Comparison of ENCODE assay signal across 8 mouse cellular contexts in genomic region chr11:77876760-77877148, GRCm38 (mm10). TPM values are rescaled to one million over a fixed set of nuclear protein-coding genes. Genes with fewer than 3 reads are reported as not detected.
DNase-seq lines count a peak whose midpoint lies in the region; ATAC-seq lines count a peak whose summit lies in the region.
"Had no signal": no experiment of that assay in that cellular context is flagged by ENCODE, and none has a peak within 500 bp of the region (broad histone marks: within the 10 kb centered on the region; RNA-seq: fewer than 3 reads in every experiment).

No protein-coding gene starts in this region.

- peaks cover 6% of the 10 kb centered on the region for H3K27me3 ChIP-seq in limb, embryonic 13.5 days
- H3K27me3 ChIP-seq in limb, embryonic 10.5 days (ENCODE audit: low read depth, poor library complexity, severe bottlenecking): peaks cover 59% of the 10 kb centered on the region
- peaks cover 17% of the 10 kb centered on the region; the same call in 1 of the 2 replicates for H3K27me3 ChIP-seq in forebrain, embryonic 12.5 days
- H3K27me3 ChIP-seq in midbrain, embryonic 11.5 days (ENCODE audit: control insufficient read depth, insufficient read depth, low read length): no peaks in the 10 kb centered on the region; the same call in 1 of the 2 replicates
- H3K27me3 ChIP-seq: Patski had no signal

- no peaks in the 10 kb centered on the region for H3K36me3 ChIP-seq in limb, embryonic 13.5 days
- no peaks in the 10 kb centered on the region for H3K36me3 ChIP-seq in limb, embryonic 10.5 days
- H3K36me3 ChIP-seq in forebrain, embryonic 12.5 days (replicated peaks): no peaks in the 10 kb centered on the region
- H3K36me3 ChIP-seq in midbrain, embryonic 11.5 days (ENCODE audit: control insufficient read depth, insufficient read depth, low read length): no peaks in the 10 kb centered on the region

- H3K4me2 ChIP-seq in limb, embryonic 13.5 days (replicated peaks): no peak overlapping the region
- H3K4me2 ChIP-seq in forebrain, embryonic 12.5 days: no peak overlapping the region
- H3K4me2 ChIP-seq in midbrain, embryonic 11.5 days: no peak overlapping the region

- 56% methylated on average over 11 of the region's 11 CpGs for WGBS in limb, embryonic 13.5 days
- WGBS in limb, embryonic 10.5 days: 43% methylated on average over 11 of the region's 11 CpGs
- WGBS in forebrain, embryonic 12.5 days: 44% methylated on average over 11 of the region's 11 CpGs
- 41% methylated on average over 11 of the region's 11 CpGs for WGBS in midbrain, embryonic 11.5 days

- H3K9me3 ChIP-seq in limb, embryonic 13.5 days: no peaks in the 10 kb centered on the region
- H3K9me3 ChIP-seq in limb, embryonic 10.5 days (replicated peaks): no peaks in the 10 kb centered on the region
- H3K9me3 ChIP-seq in forebrain, embryonic 12.5 days: no peaks in the 10 kb centered on the region
- H3K9me3 ChIP-seq in midbrain, embryonic 11.5 days (ENCODE audit: control insufficient read depth, low read length): no peaks in the 10 kb centered on the region

- no peak for ATAC-seq in limb, embryonic 13.5 days (ENCODE audit: low FRiP score, low read depth)
- ATAC-seq in forebrain, embryonic 12.5 days (ENCODE audit: low FRiP score): no peak
- no peak for ATAC-seq in midbrain, embryonic 11.5 days (ENCODE audit: low FRiP score)
- ATAC-seq: Patski had no signal

- DNase-seq in limb, embryonic 10.5 days (ENCODE audit: low spot score): no peak
- peak; percentile 65 for DNase-seq in ZHBTc4 (ENCODE audit: low read depth, low spot score)
- DNase-seq in midbrain, embryonic 11.5 days (ENCODE audit: low spot score, missing footprints): no peak
- no peak for DNase-seq in layer of hippocampus, adult 9-11 months
- no peak for DNase-seq in kidney, postnatal 10 days

- no peak overlapping the region for H3K4me3 ChIP-seq in limb, embryonic 13.5 days
- H3K4me3 ChIP-seq in limb, embryonic 10.5 days: no peak overlapping the region
- no peak overlapping the region for H3K4me3 ChIP-seq in forebrain, embryonic 12.5 days (replicated peaks)
- no peak overlapping the region for H3K4me3 ChIP-seq in midbrain, embryonic 11.5 days (ENCODE audit: low read depth, low read length)

- H3K9ac ChIP-seq in limb, embryonic 13.5 days: 0 out of 2 replicates have a peak overlapping the region, but pooled peaks have one; percentile 25
- H3K9ac ChIP-seq in forebrain, embryonic 12.5 days: 0 out of 2 replicates have a peak overlapping the region, but pooled peaks have one; percentile 17
- peak overlapping the region; percentile 25; the same call in 1 of the 2 replicates for H3K9ac ChIP-seq in midbrain, embryonic 11.5 days (ENCODE audit: low read length)

- H3K4me1 ChIP-seq in limb, embryonic 13.5 days: peaks cover 25% of the 10 kb centered on the region
- H3K4me1 ChIP-seq in limb, embryonic 10.5 days: peaks cover 26% of the 10 kb centered on the region
- peaks cover 46% of the 10 kb centered on the region for H3K4me1 ChIP-seq in forebrain, embryonic 12.5 days
- H3K4me1 ChIP-seq in midbrain, embryonic 11.5 days (ENCODE audit: control insufficient read depth, insufficient read depth, low read length): peaks cover 24% of the 10 kb centered on the region

- H3K27ac ChIP-seq in limb, embryonic 13.5 days: no peak overlapping the region
- no peak overlapping the region; the same call in 1 of the 2 replicates for H3K27ac ChIP-seq in limb, embryonic 10.5 days
- H3K27ac ChIP-seq in forebrain, embryonic 12.5 days: peak overlapping the region; percentile 81
- H3K27ac ChIP-seq in midbrain, embryonic 11.5 days (ENCODE audit: low read depth, low read length): peak overlapping the region; percentile 36

RNA-seq across cellular contexts. Expression of gene Pipox, which starts 17.1 kb away (rescaled TPM):
- polyA plus RNA-seq in limb, embryonic 13.5 days (2015; fragmentation: Nextera tagmentation; extraction: Ambion mirVana): 0.66 and 1.4 TPM in 2 replicates
- 0.34 and 0.48 TPM in 2 replicates for polyA plus RNA-seq in limb, embryonic 10.5 days (2016; fragmentation: Nextera tagmentation; extraction: Ambion mirVana)
- polyA plus RNA-seq in forebrain, embryonic 12.5 days (2016; fragmentation: Nextera tagmentation; extraction: Ambion mirVana): 14.5 and 16.5 TPM in 2 replicates
- 12.1 and 12.6 TPM in 2 replicates for polyA plus RNA-seq in midbrain, embryonic 11.5 days (2014; fragmentation: Nextera tagmentation; extraction: Ambion mirVana)

RNA-seq across cellular contexts. Expression of gene Sez6, which starts 53.8 kb away (rescaled TPM):
- 0.18 and 0.60 TPM in 2 replicates for polyA plus RNA-seq in limb, embryonic 13.5 days (2015; fragmentation: Nextera tagmentation; extraction: Ambion mirVana)
- 0.11 and 0.14 TPM in 2 replicates for polyA plus RNA-seq in limb, embryonic 10.5 days (2016; fragmentation: Nextera tagmentation; extraction: Ambion mirVana)
- polyA plus RNA-seq in forebrain, embryonic 12.5 days (2016; fragmentation: Nextera tagmentation; extraction: Ambion mirVana): 54.0 and 62.2 TPM in 2 replicates
- 7.2 and 8.6 TPM in 2 replicates for polyA plus RNA-seq in midbrain, embryonic 11.5 days (2014; fragmentation: Nextera tagmentation; extraction: Ambion mirVana)
- polyA plus RNA-seq: Patski had no signal

Comparison
In these comparisons a context has a peak if more than half of its experiments do, and no peak if none do; other contexts are left out.
1. H3K27ac ChIP-seq: peak in forebrain, embryonic 12.5 days (single experiment) and midbrain, embryonic 11.5 days (single experiment); none in limb, embryonic 13.5 days (single experiment) and limb, embryonic 10.5 days (single experiment).
2. Peak in every context shown above with its lines, with median percentiles within 50 percentile points of each other: H3K9ac ChIP-seq.